Mouse (Mus musculus): Measurements from ENCODE around the gene Slc3a1.

GRCm38 (mm10) chr17:85043404-85043816 lies 15.2 kb downstream of the Slc3a1 start:
- TF ChIP-seq CTCF (IDR thresholded peaks at IDR 0.05; ENCODE audit: low read depth) (no peak), EP300 (IDR thresholded peaks at IDR 0.05; ENCODE audit: low read depth) (no peak)
